Mouse (Mus musculus) midbrain, embryonic 11.5 days (tissue): Measurements from ENCODE around the gene Fancg. TPM values are rescaled to one million over a fixed set of nuclear protein-coding genes. Genes with fewer than 3 reads are reported as not detected.

Experiments used
- ATAC-seq: fragments of 200-750 bp; cut with Nextera tagmentation; 2 replicates; pipeline ENCODE4 v1.8.0; 2017; ENCODE audit warnings: moderate TSS enrichment, moderate library complexity; ENCODE audit not compliant: low FRiP score
- DNase-seq: peaks from one replicate; pipeline ENCODE4 v3.0.0; 2015; ENCODE audit warnings: low spot score; ENCODE audit errors: missing footprints
- H3K27ac ChIP-seq: fragments of 300-500 bp; sonication (generic); 2 replicates; pipeline ENCODE4 v1.5.1; 2014; ENCODE audit warnings: low read depth, low read length
- H3K27me3 ChIP-seq: fragments of 300-500 bp; sonication (generic); 2 replicates; pipeline ENCODE4 v1.6.1; 2014; ENCODE audit warnings: mild to moderate bottlenecking, low read length, moderate library complexity, mixed read lengths; ENCODE audit not compliant: control insufficient read depth, insufficient read depth
- H3K36me3 ChIP-seq: fragments of 300-500 bp; sonication (generic); 2 replicates; pipeline ENCODE4 v1.6.1; 2014; ENCODE audit warnings: mild to moderate bottlenecking, low read length, moderate library complexity, mixed read lengths; ENCODE audit not compliant: control insufficient read depth, insufficient read depth
- H3K4me1 ChIP-seq: fragments of 300-500 bp; sonication (generic); 2 replicates; pipeline ENCODE4 v1.6.1; 2014; ENCODE audit warnings: low read length; ENCODE audit not compliant: control insufficient read depth, insufficient read depth
- H3K4me2 ChIP-seq: fragments of 300-500 bp; sonication (generic); 2 replicates; pipeline ENCODE4 v1.6.1; 2014; ENCODE audit warnings: mild to moderate bottlenecking, moderate library complexity
- H3K4me3 ChIP-seq: fragments of 300-500 bp; sonication (generic); 2 replicates; pipeline ENCODE4 v1.5.1; 2014; ENCODE audit warnings: low read depth, low read length
- H3K9ac ChIP-seq: fragments of 300-500 bp; sonication (generic); 2 replicates; pipeline ENCODE4 v1.6.1; 2014; ENCODE audit warnings: low read length
- H3K9me3 ChIP-seq: fragments of 300-500 bp; sonication (generic); 2 replicates; pipeline ENCODE4 v1.6.1; 2016; ENCODE audit warnings: low read length; ENCODE audit not compliant: control insufficient read depth
- WGBS: fragments of 180-500 bp; shearing (Covaris S2); extraction: QIAGEN DNeasy Blood & Tissue Kit; methylation state at CpG from one replicate; pipeline ENCODE4 v1.1.7; 2014; 5-methylcytosine and 5-hydroxymethylcytosine counted together
- polyA plus RNA-seq: library from polyadenylated mRNA; unstranded; fragments of >200 nt; fragmentation: Nextera tagmentation; extraction: Ambion mirVana; gene quantifications from 2 replicates; pipeline ENCODE4 v1.2.1, GENCODE M21; 2014

Fancg gene
- polyA plus RNA-seq, 1 experiment from 2014 or later = 22.0 TPM

- Histone ChIP-seq H3K27ac (no peak overlapping the region), H3K36me3 (peaks cover 8% of the 10 kb centered on the region; the same call in 1 of the 2 replicates), H3K9me3 (no peaks in the 10 kb centered on the region), H3K4me3 (no peak overlapping the region), H3K27me3 (no peaks in the 10 kb centered on the region), H3K4me1 (peaks cover 14% of the 10 kb centered on the region), H3K4me2 (no peak overlapping the region), H3K9ac (no peak overlapping the region)
- 96% methylated on average over 8 of the region's 8 CpGs for WGBS
- ATAC-seq (no peak), DNase-seq (no peak)
Observed at GRCm38 (mm10) chr4:42957979-42958378, 52.3 kb downstream of the Fancg start.

- DNase-seq = no peak
- no peaks in the 10 kb centered on the region for H3K27me3 ChIP-seq
- WGBS = 75% methylated on average over 11 of the region's 11 CpGs
- H3K4me1 ChIP-seq = peaks cover 21% of the 10 kb centered on the region
- no peak overlapping the region for H3K9ac ChIP-seq
- H3K27ac ChIP-seq = no peak overlapping the region
- no peak overlapping the region for H3K4me2 ChIP-seq
- H3K9me3 ChIP-seq = no peaks in the 10 kb centered on the region
- peaks cover 8% of the 10 kb centered on the region; the same call in 1 of the 2 replicates for H3K36me3 ChIP-seq
- ATAC-seq = no peak
- H3K4me3 ChIP-seq = no peak overlapping the region
Observed at GRCm38 (mm10) chr4:42957306-42957705, 53.0 kb downstream of the Fancg start.

- Histone ChIP-seq H3K27me3 (no peaks in the 10 kb centered on the region), H3K4me1 (peaks cover 28% of the 10 kb centered on the region), H3K4me3 (no peak overlapping the region), H3K27ac (no peak overlapping the region), H3K36me3 (peaks cover 8% of the 10 kb centered on the region; the same call in 1 of the 2 replicates), H3K9ac (no peak overlapping the region), H3K4me2 (no peak overlapping the region), H3K9me3 (no peaks in the 10 kb centered on the region)
- WGBS = 94% methylated on average over 17 of the region's 17 CpGs
- no peak for DNase-seq
- ATAC-seq = no peak
Observed at GRCm38 (mm10) chr4:42956581-42956980, 53.7 kb downstream of the Fancg start.

DNA sequence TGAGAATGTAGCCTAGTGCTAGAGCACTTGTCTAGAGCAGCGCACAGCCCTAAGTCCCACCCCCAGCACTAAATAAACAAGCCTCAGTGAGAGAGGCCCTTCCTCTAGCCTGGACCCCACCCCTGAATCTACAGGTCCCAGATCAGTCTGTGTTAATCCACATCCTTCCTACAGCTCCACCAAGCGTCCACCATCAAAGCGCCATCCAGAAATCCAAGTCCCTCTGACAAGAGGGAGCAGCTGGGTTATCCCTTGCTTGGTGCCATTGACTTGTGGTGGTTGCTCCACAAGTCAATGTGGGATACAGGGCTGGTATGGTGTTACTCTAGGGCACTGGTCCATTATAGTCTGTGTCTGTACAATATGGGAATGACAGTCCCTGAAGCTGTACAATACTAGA is 55.1 kb downstream of the Fancg start:
- no peak for DNase-seq
- no peak for ATAC-seq
- Histone ChIP-seq H3K9ac (no peak overlapping the region), H3K27me3 (no peaks in the 10 kb centered on the region), H3K9me3 (no peaks in the 10 kb centered on the region), H3K27ac (no peak overlapping the region), H3K4me2 (no peak overlapping the region), H3K4me3 (no peak overlapping the region), H3K4me1 (peaks cover 42% of the 10 kb centered on the region), H3K36me3 (peaks cover 8% of the 10 kb centered on the region; the same call in 1 of the 2 replicates)
- 85% methylated on average over 3 of the region's 3 CpGs for WGBS

DNA sequence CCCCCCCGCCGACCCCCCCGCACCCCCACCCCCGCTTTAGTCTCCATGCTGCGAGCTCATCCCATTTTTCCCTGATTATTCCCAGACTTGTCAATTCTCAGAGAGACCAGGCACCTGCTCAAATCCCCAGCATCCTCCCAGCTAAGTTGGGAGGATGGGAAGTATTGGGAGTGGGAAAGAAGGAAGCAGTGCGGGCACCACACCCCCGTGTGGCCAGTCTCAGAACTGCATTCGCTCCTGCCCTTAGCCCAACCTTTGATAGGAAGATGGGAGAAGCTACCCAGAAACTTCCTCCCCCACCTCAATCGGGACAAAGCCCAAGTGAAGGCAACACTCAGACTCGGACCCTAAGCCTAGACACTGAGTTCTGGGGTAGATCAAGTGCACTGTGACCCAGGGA is 56.0 kb downstream of the Fancg start:
- ATAC-seq (no peak), DNase-seq (peak; percentile 99)
- Histone ChIP-seq H3K27me3 (no peaks in the 10 kb centered on the region), H3K27ac (peak overlapping the region; percentile 31; the same call in 1 of the 2 replicates), H3K4me2 (no peak overlapping the region; the same call in 1 of the 2 replicates), H3K36me3 (peaks cover 8% of the 10 kb centered on the region; the same call in 1 of the 2 replicates), H3K4me3 (no peak overlapping the region), H3K4me1 (peaks cover 43% of the 10 kb centered on the region), H3K9ac (no peak overlapping the region; the same call in 1 of the 2 replicates), H3K9me3 (no peaks in the 10 kb centered on the region)
- WGBS = 9% methylated on average over 10 of the region's 10 CpGs

DNA sequence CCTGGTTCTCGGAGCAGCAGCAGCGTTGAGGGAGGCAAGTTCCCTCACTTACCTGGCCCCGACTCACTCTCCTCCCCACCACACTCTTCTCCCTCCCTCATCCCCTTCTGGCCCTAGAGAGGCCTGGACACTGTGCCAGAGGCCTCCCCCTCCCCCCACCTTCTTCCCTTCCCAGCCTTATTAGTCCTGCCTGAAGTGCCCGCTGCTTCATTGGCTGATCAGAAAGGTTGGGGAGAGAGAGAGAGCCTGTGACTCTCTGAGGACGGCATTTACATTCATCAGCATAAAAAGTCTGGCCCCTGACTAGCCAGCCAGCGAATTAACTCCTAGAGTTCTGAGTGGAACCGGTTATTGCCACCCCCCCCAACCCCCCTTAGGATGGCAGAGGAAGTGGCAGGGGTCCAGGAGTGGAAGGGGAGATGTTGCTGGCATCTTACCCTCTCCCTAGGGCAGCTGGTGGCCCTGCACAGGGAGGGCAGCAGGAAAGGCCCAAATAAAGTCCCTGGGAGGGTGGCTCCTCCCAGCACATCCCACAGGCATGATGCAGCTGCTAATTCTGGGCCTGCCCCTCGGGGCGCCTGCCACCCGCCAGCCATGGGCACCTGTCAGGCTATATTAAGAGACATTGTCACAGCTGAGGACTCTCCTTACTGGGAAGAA is 56.7 kb downstream of the Fancg start:
- peak overlapping the region; percentile 26 for H3K4me2 ChIP-seq
- no peaks in the 10 kb centered on the region for H3K27me3 ChIP-seq
- peak overlapping the region; percentile 4 for H3K9ac ChIP-seq
- 0 out of 2 replicates have a peak overlapping the region, but pooled peaks have one; percentile 3 for H3K4me3 ChIP-seq
- peak; percentile 87 for DNase-seq
- WGBS = 17% methylated on average over 10 of the region's 10 CpGs
- peak overlapping the region; percentile 31 for H3K27ac ChIP-seq
- ATAC-seq = no peak
- no peaks in the 10 kb centered on the region for H3K9me3 ChIP-seq
- peaks cover 8% of the 10 kb centered on the region; the same call in 1 of the 2 replicates for H3K36me3 ChIP-seq
- peaks cover 49% of the 10 kb centered on the region for H3K4me1 ChIP-seq

DNA sequence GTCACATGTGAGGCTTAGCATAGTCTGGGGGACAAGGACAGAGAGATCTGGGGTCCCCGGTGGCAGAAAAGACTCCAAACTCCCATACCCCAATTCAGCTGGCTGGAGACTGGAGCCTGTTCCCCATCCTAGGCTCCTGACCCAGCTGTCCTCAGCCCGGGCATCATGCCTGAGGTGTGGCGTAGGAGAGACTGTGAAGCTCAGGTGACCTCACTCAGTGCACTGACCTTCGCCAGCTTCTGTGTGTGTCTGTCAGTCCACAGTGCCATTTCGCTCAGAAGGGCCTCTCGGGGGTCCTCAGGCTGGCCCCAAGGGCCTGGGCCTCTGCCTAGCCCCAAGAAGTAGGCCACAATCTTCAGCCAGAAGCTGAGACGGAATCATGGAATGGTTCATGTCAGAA is 57.7 kb downstream of the Fancg start:
- Histone ChIP-seq H3K4me3 (no peak overlapping the region), H3K27me3 (no peaks in the 10 kb centered on the region), H3K9ac (no peak overlapping the region), H3K36me3 (peaks cover 8% of the 10 kb centered on the region; the same call in 1 of the 2 replicates), H3K4me1 (peaks cover 51% of the 10 kb centered on the region), H3K9me3 (no peaks in the 10 kb centered on the region), H3K27ac (no peak overlapping the region; the same call in 1 of the 2 replicates), H3K4me2 (peak overlapping the region; percentile 26)
- no peak for ATAC-seq
- WGBS = 91% methylated on average over 7 of the region's 7 CpGs
- no peak for DNase-seq

Other genes with a start within 250 kb of the Fancg start
- gene Ccl21a, start 236.5 kb downstream of the Fancg start, polyA plus RNA-seq = 0.19 and 0.42 TPM in 2 replicates
- gene Fam205a1, start 156.6 kb downstream of the Fancg start, polyA plus RNA-seq = 0.05 and 0.11 TPM in 2 replicates
- 0.57 and 0.66 TPM in 2 replicates for gene Gm12394, start 153.7 kb downstream of the Fancg start, polyA plus RNA-seq
- gene Fam205c, start 136.3 kb downstream of the Fancg start, polyA plus RNA-seq = 0.40 and 0.87 TPM in 2 replicates
- gene Phf24, start 93.8 kb downstream of the Fancg start, polyA plus RNA-seq = 2.2 and 2.9 TPM in 2 replicates
- gene Dnajb5, start 60.7 kb downstream of the Fancg start, polyA plus RNA-seq = 17.6 and 22.3 TPM in 2 replicates
- 0.52 and 0.60 TPM in 2 replicates for gene 1700022I11Rik, start 40.9 kb downstream of the Fancg start, polyA plus RNA-seq
- 635 and 667 TPM in 2 replicates for gene Vcp, start 10.0 kb downstream of the Fancg start, polyA plus RNA-seq
- 16.2 and 16.4 TPM in 2 replicates for gene Pigo, start 15.3 kb upstream of the Fancg start, polyA plus RNA-seq
- gene Stoml2, start 21.2 kb upstream of the Fancg start, polyA plus RNA-seq = 365 TPM in 2 replicates
- 23.3 and 24.4 TPM in 2 replicates for gene Fam214b, start 35.7 kb upstream of the Fancg start, polyA plus RNA-seq
- gene Unc13b, start 48.4 kb upstream of the Fancg start, polyA plus RNA-seq = 14.7 and 16.2 TPM in 2 replicates